Mouse (Mus musculus): ENCODE data around the gene Tead2.

Tead2 gene

GRCm38 (mm10) chr7:45226421-45226820, 10.9 kb downstream of the Tead2 start:
- TF ChIP-seq POU5F1 (IDR thresholded peaks at IDR 0.05; ENCODE audit: borderline replicate concordance, low read length) (no peak), CTCF (conservative IDR thresholded peaks at IDR 0.05; ENCODE audit: low read length) (no peak), NANOG (IDR thresholded peaks at IDR 0.05; ENCODE audit: borderline replicate concordance, low read length) (no peak)

GRCm38 (mm10) chr7:45228548-45228947, 13.0 kb downstream of the Tead2 start:
- Histone ChIP-seq H3K4me3 (replicated peaks; ENCODE audit: low read length) (peak overlapping the region; percentile 64), H3K9me3 (ENCODE audit: low read length) (no peaks in the 10 kb centered on the region), H3K27me3 (ENCODE audit: insufficient read depth, low read length) (no peaks in the 10 kb centered on the region), H3K36me3 (ENCODE audit: insufficient read depth, low read length) (peaks cover 81% of the 10 kb centered on the region), H3K4me1 (replicated peaks; ENCODE audit: low read depth, low read length) (peaks cover 87% of the 10 kb centered on the region)
- TF ChIP-seq CTCF (conservative IDR thresholded peaks at IDR 0.05; ENCODE audit: low read length) (no peak), NANOG (IDR thresholded peaks at IDR 0.05; ENCODE audit: borderline replicate concordance, low read length) (no peak), POU5F1 (IDR thresholded peaks at IDR 0.05; ENCODE audit: borderline replicate concordance, low read length) (no peak)

More at GRCm38 (mm10) chr7:45226421-45226820, 10.9 kb downstream of the Tead2 start:
- Histone ChIP-seq H3K27me3 (ENCODE audit: insufficient read depth, low read length) (no peaks in the 10 kb centered on the region), H3K9me3 (ENCODE audit: low read length) (no peaks in the 10 kb centered on the region), H3K4me3 (replicated peaks; ENCODE audit: low read length) (no peak overlapping the region), H3K36me3 (ENCODE audit: insufficient read depth, low read length) (peaks cover 82% of the 10 kb centered on the region), H3K4me1 (replicated peaks; ENCODE audit: low read depth, low read length) (peaks cover 85% of the 10 kb centered on the region)

- TF ChIP-seq NANOG (IDR thresholded peaks at IDR 0.05; ENCODE audit: borderline replicate concordance, low read length) (no peak), POU5F1 (IDR thresholded peaks at IDR 0.05; ENCODE audit: borderline replicate concordance, low read length) (no peak), CTCF (conservative IDR thresholded peaks at IDR 0.05; ENCODE audit: low read length) (no peak)
These were observed 13.5 kb downstream of the Tead2 start for GRCm38 (mm10) chr7:45229046-45229445.

GRCm38 (mm10) chr7:45229459-45230203, 14.1 kb downstream of the Tead2 start:
- Histone ChIP-seq H3K9me3 (ENCODE audit: low read length) (no peaks in the 10 kb centered on the region), H3K27me3 (ENCODE audit: insufficient read depth, low read length) (no peaks in the 10 kb centered on the region)
- TF ChIP-seq NANOG (IDR thresholded peaks at IDR 0.05; ENCODE audit: borderline replicate concordance, low read length) (peak; percentile 45; the same call in 1 of the 2 replicates), CTCF (conservative IDR thresholded peaks at IDR 0.05; ENCODE audit: low read length) (no peak)

More at GRCm38 (mm10) chr7:45229046-45229445, 13.5 kb downstream of the Tead2 start:
- no peaks in the 10 kb centered on the region for H3K27me3 ChIP-seq (ENCODE audit: insufficient read depth, low read length)
- peaks cover 89% of the 10 kb centered on the region for H3K4me1 ChIP-seq (replicated peaks; ENCODE audit: low read depth, low read length)
- H3K9me3 ChIP-seq (ENCODE audit: low read length): no peaks in the 10 kb centered on the region
- peak overlapping the region; percentile 64 for H3K4me3 ChIP-seq (replicated peaks; ENCODE audit: low read length)
- peaks cover 80% of the 10 kb centered on the region for H3K36me3 ChIP-seq (ENCODE audit: insufficient read depth, low read length)

GRCm38 (mm10) chr7:45231192-45231591, 15.6 kb downstream of the Tead2 start:
- H3K4me1 ChIP-seq (replicated peaks; ENCODE audit: low read depth, low read length): peaks cover 91% of the 10 kb centered on the region
- no peaks in the 10 kb centered on the region for H3K27me3 ChIP-seq (ENCODE audit: insufficient read depth, low read length)
- TF ChIP-seq POU5F1 (IDR thresholded peaks at IDR 0.05; ENCODE audit: borderline replicate concordance, low read length) (no peak), CTCF (conservative IDR thresholded peaks at IDR 0.05; ENCODE audit: low read length) (no peak), NANOG (IDR thresholded peaks at IDR 0.05; ENCODE audit: borderline replicate concordance, low read length) (no peak)
- no peak overlapping the region for H3K4me3 ChIP-seq (replicated peaks; ENCODE audit: low read length)
- peaks cover 60% of the 10 kb centered on the region for H3K36me3 ChIP-seq (ENCODE audit: insufficient read depth, low read length)
- H3K9me3 ChIP-seq (ENCODE audit: low read length): no peaks in the 10 kb centered on the region

More at GRCm38 (mm10) chr7:45229459-45230203, 14.1 kb downstream of the Tead2 start:
- peaks cover 75% of the 10 kb centered on the region for H3K36me3 ChIP-seq (ENCODE audit: insufficient read depth, low read length)
- H3K4me3 ChIP-seq (replicated peaks; ENCODE audit: low read length): peak overlapping the region; percentile 39; the same call in 1 of the 2 replicates
- peaks cover 92% of the 10 kb centered on the region for H3K4me1 ChIP-seq (replicated peaks; ENCODE audit: low read depth, low read length)

- Histone ChIP-seq H3K27me3 (ENCODE audit: insufficient read depth, low read length) (no peaks in the 10 kb centered on the region; the same call in 1 of the 2 replicates), H3K4me1 (replicated peaks; ENCODE audit: low read depth, low read length) (peaks cover 91% of the 10 kb centered on the region), H3K36me3 (ENCODE audit: insufficient read depth, low read length) (peaks cover 52% of the 10 kb centered on the region), H3K9me3 (ENCODE audit: low read length) (no peaks in the 10 kb centered on the region), H3K4me3 (replicated peaks; ENCODE audit: low read length) (no peak overlapping the region)
- TF ChIP-seq CTCF (conservative IDR thresholded peaks at IDR 0.05; ENCODE audit: low read length) (no peak), NANOG (IDR thresholded peaks at IDR 0.05; ENCODE audit: borderline replicate concordance, low read length) (no peak), POU5F1 (IDR thresholded peaks at IDR 0.05; ENCODE audit: borderline replicate concordance, low read length) (no peak)
These were observed 16.4 kb downstream of the Tead2 start for GRCm38 (mm10) chr7:45231941-45232340.

- Histone ChIP-seq H3K9me3 (ENCODE audit: low read length) (no peaks in the 10 kb centered on the region), H3K4me3 (replicated peaks; ENCODE audit: low read length) (no peak overlapping the region), H3K27me3 (ENCODE audit: insufficient read depth, low read length) (peaks cover under 1% of the 10 kb centered on the region; the same call in 1 of the 2 replicates), H3K36me3 (ENCODE audit: insufficient read depth, low read length) (peaks cover 45% of the 10 kb centered on the region), H3K4me1 (replicated peaks; ENCODE audit: low read depth, low read length) (peaks cover 91% of the 10 kb centered on the region)
- TF ChIP-seq CTCF (conservative IDR thresholded peaks at IDR 0.05; ENCODE audit: low read length) (no peak), POU5F1 (IDR thresholded peaks at IDR 0.05; ENCODE audit: borderline replicate concordance, low read length) (no peak), NANOG (IDR thresholded peaks at IDR 0.05; ENCODE audit: borderline replicate concordance, low read length) (no peak)
These were observed 17.3 kb downstream of the Tead2 start for GRCm38 (mm10) chr7:45232716-45233465.

- peak overlapping the region; percentile 75 for H3K4me3 ChIP-seq (replicated peaks; ENCODE audit: low read length)
- TF ChIP-seq CTCF (conservative IDR thresholded peaks at IDR 0.05; ENCODE audit: low read length) (no peak), POU5F1 (IDR thresholded peaks at IDR 0.05; ENCODE audit: borderline replicate concordance, low read length) (no peak), NANOG (IDR thresholded peaks at IDR 0.05; ENCODE audit: borderline replicate concordance, low read length) (no peak)
- peaks cover 92% of the 10 kb centered on the region for H3K4me1 ChIP-seq (replicated peaks; ENCODE audit: low read depth, low read length)
- H3K36me3 ChIP-seq (ENCODE audit: insufficient read depth, low read length): peaks cover 40% of the 10 kb centered on the region
- H3K9me3 ChIP-seq (ENCODE audit: low read length): no peaks in the 10 kb centered on the region
- peaks cover 7% of the 10 kb centered on the region for H3K27me3 ChIP-seq (ENCODE audit: insufficient read depth, low read length)
These were observed 18.2 kb downstream of the Tead2 start for GRCm38 (mm10) chr7:45233580-45234332.

All from E14TG2a.4 (cell line).